Mouse (Mus musculus) layer of hippocampus, postnatal 25 days (tissue): ENCODE results near the gene Nrn1l. TPM values are rescaled to one million over a fixed set of nuclear protein-coding genes. Genes with fewer than 3 reads are reported as not detected.

Experiments
- DNase-seq, 2 experiments: peaks; one replicate each; pipeline ENCODE4 v3.0.0; 2022; ENCODE audit warnings: mixed read lengths in 2 of 2, low spot score in 1 of 2; ENCODE audit errors: extremely low spot score in 1 of 2
- total RNA-seq, 2 experiments: library from RNA; stranded (reverse); gene quantifications; 2 replicates each; pipeline ENCODE4 v1.2.3; 2021

The Nrn1l gene
- total RNA-seq, 2 experiments from 2014 or later, result 0.99 to 1.1 TPM

GRCm38 (mm10) chr8:105889756-105890465, 3.5 kb upstream of the Nrn1l start:
- no peak for DNase-seq

DNA sequence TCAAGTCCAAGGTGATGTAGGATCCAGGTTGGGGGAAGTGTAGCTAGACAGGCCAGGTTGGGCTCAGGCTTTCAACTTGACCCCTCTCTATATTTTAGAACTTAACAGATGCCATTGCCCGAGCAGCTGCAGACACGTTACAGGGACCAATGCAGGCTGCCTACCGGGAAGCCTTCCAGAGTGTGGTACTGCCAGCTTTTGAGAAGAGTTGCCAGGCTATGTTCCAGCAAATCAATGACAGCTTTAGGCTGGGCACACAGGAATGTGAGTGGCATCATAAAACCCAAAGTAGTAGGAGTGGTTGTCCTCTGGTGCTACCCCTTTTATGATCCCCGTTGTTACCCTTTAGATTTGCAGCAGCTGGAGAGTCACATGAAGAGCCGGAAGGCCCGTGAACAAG, 2.5 kb upstream of the Nrn1l start:
- peak; percentile 42 to 51 for DNase-seq

- DNase-seq, result peak in 1 of 2 experiments; percentile 35
These were observed 935 bp upstream of the Nrn1l start for GRCm38 (mm10) chr8:105892432-105892831.

GRCm38 (mm10) chr8:105897801-105898480, 4.6 kb downstream of the Nrn1l start:
- DNase-seq, result no peak

DNA sequence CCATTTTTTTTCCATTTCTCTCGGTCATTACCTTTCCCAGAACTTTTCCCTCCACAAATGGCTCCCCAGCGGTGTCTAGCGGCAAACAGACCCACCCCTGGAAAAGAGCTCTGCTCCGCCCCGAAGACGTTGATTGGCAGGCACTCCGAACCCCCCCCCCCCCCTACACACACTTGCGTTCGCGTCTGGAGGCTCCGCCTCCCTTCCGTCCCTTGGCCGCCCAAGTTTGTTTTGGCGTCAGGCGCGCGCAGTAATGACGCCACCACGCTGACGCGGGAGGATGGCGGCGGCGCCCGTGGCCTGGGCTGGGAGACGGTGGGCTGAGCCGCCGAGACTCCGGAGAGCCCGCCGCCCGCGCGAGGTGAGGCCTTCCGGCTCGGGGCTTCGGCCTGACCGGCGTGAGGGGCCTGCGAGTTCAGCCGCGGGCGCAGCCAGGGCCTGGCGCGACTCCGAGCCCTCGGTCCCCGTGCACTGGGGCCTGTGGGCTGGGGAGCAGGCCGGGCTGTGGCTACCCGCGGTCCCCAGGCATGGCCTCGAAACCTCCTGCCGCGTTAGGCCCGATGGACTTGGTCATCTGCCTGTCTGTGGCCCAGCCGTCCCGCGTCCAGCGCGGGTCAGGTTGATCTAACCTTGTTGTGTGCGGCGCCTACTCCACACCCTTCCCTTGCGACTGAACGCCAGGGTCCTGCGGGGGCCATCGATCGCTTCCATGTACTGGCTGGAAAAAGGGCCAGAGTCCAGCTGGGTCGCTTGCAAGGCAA, 7.0 kb downstream of the Nrn1l start, which contains the start of gene Pskh1:
Gene Pskh1 (plus strand): TSS at position 262 of the 761 bp plus-strand sequence.
- peak; percentile 94 to 98 for DNase-seq

GRCm38 (mm10) chr8:105900941-105901616, 7.7 kb downstream of the Nrn1l start:
- no peak for DNase-seq

DNA sequence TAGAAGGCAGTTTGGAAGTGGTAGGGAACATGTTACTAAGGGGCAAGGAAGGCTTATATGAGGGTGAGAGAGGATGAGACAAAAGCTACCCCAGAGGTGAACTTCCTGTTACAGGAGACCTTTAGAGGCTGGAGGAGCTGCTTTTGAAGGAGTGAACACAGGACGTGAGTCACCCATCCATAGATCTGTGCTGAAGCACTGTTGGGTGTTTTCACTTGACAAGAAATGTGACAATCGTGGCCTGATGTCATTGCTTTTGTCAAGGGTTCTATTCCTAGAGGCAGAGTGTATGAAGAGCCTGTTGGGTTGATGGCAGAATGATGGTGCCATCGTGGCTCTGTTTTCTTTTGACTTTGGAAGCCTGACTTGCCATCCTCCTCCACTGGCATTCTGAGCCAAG, 26.0 kb downstream of the Nrn1l start:
- DNase-seq, result no peak

DNA sequence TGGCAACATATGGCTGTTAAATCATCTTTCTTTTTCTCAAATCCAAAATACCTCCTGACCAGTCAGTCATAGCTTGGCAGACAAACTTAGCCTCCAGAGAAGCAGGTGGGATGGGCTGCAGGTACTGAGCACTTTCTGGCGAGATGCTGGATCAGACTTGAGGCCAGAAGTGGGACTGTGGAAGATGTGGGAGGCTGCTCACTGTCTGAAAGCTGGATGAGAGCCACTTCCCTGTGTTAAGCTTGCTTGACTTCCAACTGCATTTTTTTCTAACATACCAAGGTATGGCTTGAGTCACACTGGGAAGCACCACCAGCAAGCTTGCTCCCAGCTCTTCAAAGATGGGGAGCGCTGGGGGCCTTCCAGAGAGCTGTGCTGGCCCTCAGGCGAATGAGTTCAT, 31.8 kb downstream of the Nrn1l start:
- DNase-seq, result no peak

- peak; percentile 89 to 97 for DNase-seq
These were observed 37.2 kb downstream of the Nrn1l start for GRCm38 (mm10) chr8:105930602-105931001.

GRCm38 (mm10) chr8:105931271-105931670, 37.9 kb downstream of the Nrn1l start:
- no peak for DNase-seq

DNA sequence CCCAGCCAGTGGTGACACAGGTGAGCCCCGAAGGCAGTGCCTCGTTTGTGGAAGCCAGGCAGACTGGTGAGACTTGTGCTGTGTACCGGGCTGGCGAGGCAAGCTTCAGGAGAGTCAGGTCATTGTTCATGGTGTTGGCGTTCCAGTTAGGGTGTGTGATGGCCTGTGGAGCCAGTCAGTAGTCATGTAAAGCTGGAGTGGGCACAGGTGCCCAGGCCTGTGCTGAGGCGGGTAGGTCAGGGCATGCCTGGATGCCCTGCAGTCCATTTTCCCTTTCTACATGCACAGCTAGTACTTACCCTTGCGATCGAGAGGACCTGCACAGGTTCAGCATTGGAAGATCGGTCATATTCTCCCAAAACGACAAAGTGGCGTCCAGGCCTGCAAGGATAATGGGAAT, 39.2 kb downstream of the Nrn1l start:
- DNase-seq, result no peak

GRCm38 (mm10) chr8:105933762-105934161, 40.4 kb downstream of the Nrn1l start, which contains the start of gene Ctrl:
Gene Ctrl (minus strand): TSS chr8:105933862.
- DNase-seq, result no peak

- no peak for DNase-seq
These were observed 41.7 kb downstream of the Nrn1l start for GRCm38 (mm10) chr8:105935105-105935504.

DNA sequence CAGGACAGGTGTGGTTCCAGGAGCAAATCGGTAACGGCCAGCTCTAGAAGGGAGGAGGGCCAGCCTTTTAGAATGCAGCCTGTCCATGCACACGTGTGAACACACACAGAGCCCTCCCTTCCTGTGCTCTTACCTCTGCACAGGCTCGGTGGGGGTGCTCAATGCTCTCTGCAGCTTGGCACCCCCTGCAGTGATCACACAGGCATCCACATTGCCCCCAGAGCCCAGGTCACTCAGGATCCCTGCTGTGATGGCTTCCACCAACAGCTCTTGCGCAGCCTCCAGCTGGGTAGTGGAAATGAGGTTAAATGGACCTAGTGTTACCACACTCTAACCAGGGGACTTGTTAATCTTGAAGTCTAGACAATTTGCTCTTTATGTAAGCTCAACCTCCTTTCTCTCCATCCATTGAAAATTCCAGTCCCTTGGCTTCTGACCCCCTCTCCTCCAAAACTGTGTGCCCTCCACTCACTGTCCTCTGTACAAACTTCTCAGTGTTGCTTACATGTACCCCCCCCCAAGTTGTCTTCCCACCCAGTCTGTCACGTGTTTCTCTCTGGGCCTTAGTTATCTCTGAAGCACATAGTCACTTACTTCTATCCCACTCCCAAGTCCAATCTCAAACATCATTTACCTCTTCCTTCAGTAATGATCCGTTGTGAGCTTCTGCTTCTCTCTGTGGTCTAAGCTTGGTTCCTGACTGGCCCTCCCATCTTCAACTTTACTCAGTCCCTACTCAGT, 42.7 kb downstream of the Nrn1l start:
- no peak for DNase-seq

GRCm38 (mm10) chr8:105936866-105937475, 43.6 kb downstream of the Nrn1l start:
- peak; percentile 67 to 73 for DNase-seq

GRCm38 (mm10) chr8:105937496-105938305, 44.3 kb downstream of the Nrn1l start:
- peak; percentile 37 to 52 for DNase-seq

- no peak for DNase-seq
These were observed 44.9 kb downstream of the Nrn1l start, which contains the start of gene Psmb10 for GRCm38 (mm10) chr8:105938306-105938669. Gene Psmb10 (minus strand): TSS chr8:105938444.

DNA sequence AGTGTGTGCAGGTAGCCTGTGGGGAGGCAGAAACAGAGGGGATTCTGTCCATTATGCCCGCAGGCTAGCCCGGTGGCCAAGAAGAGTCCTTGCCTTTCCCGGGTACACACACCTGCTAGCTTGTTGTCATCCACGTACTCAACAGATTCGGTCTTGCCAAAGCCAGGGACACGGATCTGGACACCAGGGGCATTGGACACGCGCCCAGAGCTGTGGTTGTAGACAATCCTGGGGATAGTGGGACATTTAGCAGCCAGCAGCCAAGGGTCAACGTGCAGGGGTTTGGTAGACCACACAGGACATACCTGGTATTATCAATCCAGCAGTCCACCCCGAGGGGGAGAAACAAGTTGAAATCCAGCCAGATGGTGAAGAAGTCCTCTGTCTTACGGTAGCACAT, 48.7 kb downstream of the Nrn1l start:
- no peak for DNase-seq

GRCm38 (mm10) chr8:105942542-105942941, 49.2 kb downstream of the Nrn1l start:
- no peak for DNase-seq
